Mouse (Mus musculus) neural tube, embryonic 12.5 days (tissue): ENCODE measurements around the gene Tbc1d9b. TPM values are rescaled to one million over a fixed set of nuclear protein-coding genes. Genes with fewer than 3 reads are reported as not detected.

Experiments used
- ATAC-seq: fragments of 200-750 bp; cut with Nextera tagmentation; 2 replicates; pipeline ENCODE4 v1.8.0; 2017; ENCODE audit warnings: low read depth, mild to moderate bottlenecking, moderate TSS enrichment, moderate library complexity; ENCODE audit not compliant: low FRiP score
- H3K27ac ChIP-seq: fragments of 300-500 bp; sonication (generic); 2 replicates; pipeline ENCODE4 v1.5.1; 2016
- H3K27me3 ChIP-seq: fragments of 300-500 bp; sonication (generic); replicated peaks from 2 replicates; pipeline ENCODE4 v1.6.1; 2016; ENCODE audit warnings: mild to moderate bottlenecking
- H3K36me3 ChIP-seq: fragments of 300-500 bp; sonication (generic); 2 replicates; pipeline ENCODE4 v1.6.1; 2016; ENCODE audit warnings: mild to moderate bottlenecking
- H3K4me1 ChIP-seq: fragments of 300-500 bp; sonication (generic); 2 replicates; pipeline ENCODE4 v1.6.1; 2016
- H3K4me2 ChIP-seq: fragments of 300-500 bp; sonication (generic); replicated peaks from 2 replicates; pipeline ENCODE4 v1.6.1; 2016; ENCODE audit warnings: mild to moderate bottlenecking
- H3K4me3 ChIP-seq: fragments of 300-500 bp; sonication (generic); 2 replicates; pipeline ENCODE4 v1.5.1; 2016
- H3K9ac ChIP-seq: fragments of 300-500 bp; sonication (generic); 2 replicates; pipeline ENCODE4 v1.6.1; 2016; ENCODE audit warnings: mild to moderate bottlenecking
- H3K9me3 ChIP-seq: fragments of 300-500 bp; sonication (generic); 2 replicates; pipeline ENCODE4 v1.6.1; 2016; ENCODE audit warnings: mild to moderate bottlenecking
- WGBS: fragments of 180-500 bp; shearing (Covaris S2); methylation state at CpG from one replicate; pipeline ENCODE4 v1.1.7; 2016; 5-methylcytosine and 5-hydroxymethylcytosine counted together
- polyA plus RNA-seq: library from polyadenylated mRNA; unstranded; fragments of >200 nt; fragmentation: Nextera tagmentation; extraction: Ambion mirVana; gene quantifications from 2 replicates; pipeline ENCODE4 v1.2.1, GENCODE M21; 2016

Gene Tbc1d9b
- polyA plus RNA-seq, 1 experiment from 2014 or later, result 39.8 TPM

- no peak overlapping the region for H3K27ac ChIP-seq
- peaks cover 8% of the 10 kb centered on the region for H3K4me1 ChIP-seq
- 94% methylated on average over 2 of the region's 2 CpGs for WGBS
- peaks cover 65% of the 10 kb centered on the region for H3K36me3 ChIP-seq
- no peak for ATAC-seq
- H3K9me3 ChIP-seq, result no peaks in the 10 kb centered on the region
- H3K9ac ChIP-seq, result no peak overlapping the region
- H3K4me3 ChIP-seq, result no peak overlapping the region
- no peak overlapping the region for H3K4me2 ChIP-seq
- no peaks in the 10 kb centered on the region for H3K27me3 ChIP-seq
Observed at GRCm38 (mm10) chr11:50206037-50206436, 74.8 kb downstream of the Tbc1d9b start.

GRCm38 (mm10) chr11:50207344-50207743 lies 76.1 kb downstream of the Tbc1d9b start:
- Histone ChIP-seq H3K27me3 (no peaks in the 10 kb centered on the region), H3K9me3 (no peaks in the 10 kb centered on the region), H3K36me3 (peaks cover 52% of the 10 kb centered on the region), H3K9ac (no peak overlapping the region), H3K4me2 (no peak overlapping the region), H3K4me1 (peaks cover 12% of the 10 kb centered on the region), H3K4me3 (no peak overlapping the region), H3K27ac (no peak overlapping the region)
- no peak for ATAC-seq
- whole genome bisulfite sequencing, result 95% methylated on average over 14 of the region's 14 CpGs

- no peak overlapping the region for H3K4me3 ChIP-seq
- H3K9me3 ChIP-seq, result no peaks in the 10 kb centered on the region
- H3K9ac ChIP-seq, result no peak overlapping the region
- no peaks in the 10 kb centered on the region for H3K27me3 ChIP-seq
- no peak for ATAC-seq
- 95% methylated on average over 5 of the region's 5 CpGs for WGBS
- H3K36me3 ChIP-seq, result peaks cover 45% of the 10 kb centered on the region
- peaks cover 12% of the 10 kb centered on the region for H3K4me1 ChIP-seq
- no peak overlapping the region for H3K4me2 ChIP-seq
- H3K27ac ChIP-seq, result no peak overlapping the region
Observed at GRCm38 (mm10) chr11:50208039-50208438, 76.8 kb downstream of the Tbc1d9b start.

- Histone ChIP-seq H3K36me3 (peaks cover 26% of the 10 kb centered on the region), H3K27ac (peak overlapping the region; percentile 97), H3K4me2 (peak overlapping the region; percentile 65), H3K4me3 (peak overlapping the region; percentile 89), H3K27me3 (no peaks in the 10 kb centered on the region), H3K4me1 (peaks cover 12% of the 10 kb centered on the region), H3K9ac (peak overlapping the region; percentile 91), H3K9me3 (no peaks in the 10 kb centered on the region)
- ATAC-seq, result peak; percentile 94
- under 1% methylated on average over 24 of the region's 24 CpGs for WGBS
Observed at GRCm38 (mm10) chr11:50210101-50210504, 78.9 kb downstream of the Tbc1d9b start.

GRCm38 (mm10) chr11:50210505-50211151 lies 79.4 kb downstream of the Tbc1d9b start, which contains the start of the genes Sqstm1 and Mgat4b:
Gene Sqstm1, minus strand, starts transcription at chr11:50210827.
Gene Mgat4b, plus strand, starts transcription at chr11:50210890.
- H3K4me3 ChIP-seq, result peak within 1 kb of the TSS; percentile 89
- WGBS, result under 1% methylated on average over 48 of the region's 48 CpGs
- H3K4me1 ChIP-seq, result peaks cover 12% of the 10 kb centered on the region
- H3K36me3 ChIP-seq, result peaks cover 21% of the 10 kb centered on the region
- H3K9me3 ChIP-seq, result no peaks in the 10 kb centered on the region
- peak within 1 kb of the TSS; percentile 91 for H3K9ac ChIP-seq
- peak within 1 kb of the TSS; percentile 97 for H3K27ac ChIP-seq
- no peaks in the 10 kb centered on the region for H3K27me3 ChIP-seq
- peak within 1 kb of the TSS; percentile 65 for H3K4me2 ChIP-seq
- ATAC-seq, result peak; percentile 80

GRCm38 (mm10) chr11:50211322-50212059 lies 80.3 kb downstream of the Tbc1d9b start:
- Histone ChIP-seq H3K4me2 (peak overlapping the region; percentile 65), H3K36me3 (peaks cover 13% of the 10 kb centered on the region), H3K27me3 (no peaks in the 10 kb centered on the region), H3K4me1 (peaks cover 12% of the 10 kb centered on the region), H3K9me3 (no peaks in the 10 kb centered on the region), H3K4me3 (no peak overlapping the region), H3K9ac (peak overlapping the region; percentile 91; the same call in 1 of the 2 replicates), H3K27ac (no peak overlapping the region)
- ATAC-seq, result no peak; the same call in 1 of the 2 replicates
- 92% methylated on average over 3 of the region's 3 CpGs for whole genome bisulfite sequencing

GRCm38 (mm10) chr11:50212060-50212739 lies 81.0 kb downstream of the Tbc1d9b start:
- H3K36me3 ChIP-seq, result peaks cover 5% of the 10 kb centered on the region
- H3K4me3 ChIP-seq, result no peak overlapping the region
- H3K4me1 ChIP-seq, result peaks cover 12% of the 10 kb centered on the region
- no peak overlapping the region for H3K9ac ChIP-seq
- no peak overlapping the region for H3K27ac ChIP-seq
- no peaks in the 10 kb centered on the region for H3K27me3 ChIP-seq
- no peak for ATAC-seq
- H3K4me2 ChIP-seq, result no peak overlapping the region
- 77% methylated on average over 3 of the region's 3 CpGs for WGBS
- H3K9me3 ChIP-seq, result no peaks in the 10 kb centered on the region

GRCm38 (mm10) chr11:50212848-50213758 lies 81.9 kb downstream of the Tbc1d9b start:
- no peak overlapping the region for H3K4me3 ChIP-seq
- no peaks in the 10 kb centered on the region for H3K36me3 ChIP-seq
- H3K4me1 ChIP-seq, result peaks cover 12% of the 10 kb centered on the region
- H3K4me2 ChIP-seq, result no peak overlapping the region
- no peak for ATAC-seq
- WGBS, result 69% methylated on average over 11 of the region's 11 CpGs
- no peak overlapping the region for H3K27ac ChIP-seq
- H3K9me3 ChIP-seq, result no peaks in the 10 kb centered on the region
- H3K27me3 ChIP-seq, result no peaks in the 10 kb centered on the region
- H3K9ac ChIP-seq, result no peak overlapping the region

- no peak overlapping the region for H3K4me3 ChIP-seq
- H3K36me3 ChIP-seq, result no peaks in the 10 kb centered on the region
- H3K9ac ChIP-seq, result no peak overlapping the region
- WGBS, result 92% methylated on average over 6 of the region's 6 CpGs
- no peak overlapping the region for H3K4me2 ChIP-seq
- no peak for ATAC-seq
- no peaks in the 10 kb centered on the region for H3K9me3 ChIP-seq
- no peak overlapping the region for H3K27ac ChIP-seq
- no peaks in the 10 kb centered on the region for H3K27me3 ChIP-seq
- H3K4me1 ChIP-seq, result peaks cover 5% of the 10 kb centered on the region
Observed at GRCm38 (mm10) chr11:50214631-50215030, 83.4 kb downstream of the Tbc1d9b start.

- no peaks in the 10 kb centered on the region for H3K9me3 ChIP-seq
- H3K36me3 ChIP-seq, result no peaks in the 10 kb centered on the region
- ATAC-seq, result no peak
- no peak overlapping the region for H3K27ac ChIP-seq
- peak overlapping the region; percentile 33 for H3K4me2 ChIP-seq
- H3K4me1 ChIP-seq, result peaks cover 5% of the 10 kb centered on the region
- 25% methylated on average over 9 of the region's 9 CpGs for WGBS
- H3K9ac ChIP-seq, result no peak overlapping the region
- no peak overlapping the region for H3K4me3 ChIP-seq
- H3K27me3 ChIP-seq, result no peaks in the 10 kb centered on the region
Observed at GRCm38 (mm10) chr11:50215633-50216032, 84.4 kb downstream of the Tbc1d9b start.

- no peak overlapping the region for H3K4me3 ChIP-seq
Observed at GRCm38 (mm10) chr11:50216724-50217366, 85.6 kb downstream of the Tbc1d9b start.

More at GRCm38 (mm10) chr11:50216724-50217366, 85.6 kb downstream of the Tbc1d9b start:
- Histone ChIP-seq H3K27ac (no peak overlapping the region), H3K4me2 (no peak overlapping the region), H3K9me3 (no peaks in the 10 kb centered on the region), H3K36me3 (no peaks in the 10 kb centered on the region), H3K4me1 (no peaks in the 10 kb centered on the region; the same call in 1 of the 2 replicates), H3K9ac (no peak overlapping the region), H3K27me3 (no peaks in the 10 kb centered on the region)
- WGBS, result 79% methylated on average over 4 of the region's 4 CpGs
- no peak for ATAC-seq
